Mouse (Mus musculus): ENCODE measurements around the gene 1520401A03Rik.

DNA sequence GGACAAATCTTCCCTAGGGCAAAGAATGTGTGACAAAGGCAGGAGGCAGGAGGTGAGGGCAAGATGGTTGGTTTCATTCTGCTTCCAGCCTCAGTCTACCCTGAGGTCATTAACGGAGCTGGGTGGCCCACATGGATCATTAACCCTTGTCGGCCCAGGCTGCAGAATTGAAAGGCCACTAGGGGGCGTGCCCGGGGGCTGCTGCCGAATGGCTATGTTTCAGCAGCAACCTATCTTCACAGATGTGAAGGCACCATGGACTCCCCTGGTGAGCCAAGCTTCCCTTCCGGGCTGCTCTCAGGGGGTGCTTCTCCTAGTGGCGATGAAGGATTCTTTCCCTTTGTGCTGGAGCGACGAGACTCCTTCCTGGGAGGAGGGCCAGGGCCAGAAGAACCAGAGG lies 61.1 kb downstream of the 1520401A03Rik start:
- TF ChIP-seq POLR2A (IDR thresholded peaks at IDR 0.05; ENCODE audit: control insufficient read depth, extremely low read depth, insufficient read depth, low read length, poor library complexity) (no peak), CTCF (IDR thresholded peaks at IDR 0.05; ENCODE audit: borderline replicate concordance, control insufficient read depth, extremely low read depth, insufficient read depth, low read length, poor library complexity) (peak; percentile 77; the same call in 1 of the 2 replicates)
